Mouse (Mus musculus) lung, embryonic 16.5 days (tissue): Measurements from ENCODE around the gene Tat. TPM values are rescaled to one million over a fixed set of nuclear protein-coding genes. Genes with fewer than 3 reads are reported as not detected.
A peak's percentile ranks its signal among the peaks of the same experiment; 100 is the strongest.
"Not testable (repeated sequence)": the region's sequence is repeated elsewhere in the genome, so short reads cannot be mapped to it uniquely, and the experiment has no call there.

Experiments used
- ATAC-seq: fragments of 200-750 bp; cut with Nextera tagmentation; 2 replicates; pipeline ENCODE4 v1.8.0; 2017; ENCODE audit warnings: low read depth, mild to moderate bottlenecking, moderate library complexity
- H3K27ac ChIP-seq: fragments of 300-500 bp; sonication (generic); 2 replicates; pipeline ENCODE4 v1.5.1; 2014; ENCODE audit warnings: mild to moderate bottlenecking, control low read depth, low read length
- H3K27me3 ChIP-seq: fragments of 300-500 bp; sonication (generic); 2 replicates; pipeline ENCODE4 v1.6.1; 2014; ENCODE audit warnings: low read depth, low read length, mixed read lengths; ENCODE audit not compliant: control insufficient read depth, insufficient read depth
- H3K36me3 ChIP-seq: fragments of 300-500 bp; sonication (generic); 2 replicates; pipeline ENCODE4 v1.6.1; 2014; ENCODE audit warnings: low read length; ENCODE audit not compliant: control insufficient read depth, insufficient read depth
- H3K4me1 ChIP-seq: fragments of 300-500 bp; sonication (generic); replicated peaks from 2 replicates; pipeline ENCODE4 v1.6.1; 2014; ENCODE audit warnings: low read length, mixed read lengths; ENCODE audit not compliant: control insufficient read depth, insufficient read depth
- H3K4me2 ChIP-seq: fragments of 300-500 bp; sonication (generic); 2 replicates; pipeline ENCODE4 v1.6.1; 2014; ENCODE audit warnings: low read depth, low read length, control low read depth
- H3K4me3 ChIP-seq: fragments of 300-500 bp; sonication (generic); 2 replicates; pipeline ENCODE4 v1.5.1; 2014; ENCODE audit warnings: mild to moderate bottlenecking, low read length, control low read depth
- H3K9ac ChIP-seq: fragments of 300-500 bp; sonication (generic); 2 replicates; pipeline ENCODE4 v1.6.1; 2014; ENCODE audit warnings: low read length, control low read depth
- H3K9me3 ChIP-seq: fragments of 300-500 bp; sonication (generic); 2 replicates; pipeline ENCODE4 v1.6.1; 2016; ENCODE audit warnings: low read length; ENCODE audit not compliant: control insufficient read depth
- WGBS: fragments of 180-500 bp; shearing (Covaris S2); extraction: QIAGEN DNeasy Blood & Tissue Kit; methylation state at CpG from one replicate; pipeline ENCODE4 v1.1.7; 2014; 5-methylcytosine and 5-hydroxymethylcytosine counted together
- polyA plus RNA-seq: library from polyadenylated mRNA; unstranded; fragments of >200 nt; fragmentation: Nextera tagmentation; extraction: Ambion mirVana; gene quantifications from 2 replicates; pipeline ENCODE4 v1.2.1, GENCODE M21; 2015

The Tat gene
- polyA plus RNA-seq, 1 experiment from 2014 or later, result 0.16 TPM

DNA sequence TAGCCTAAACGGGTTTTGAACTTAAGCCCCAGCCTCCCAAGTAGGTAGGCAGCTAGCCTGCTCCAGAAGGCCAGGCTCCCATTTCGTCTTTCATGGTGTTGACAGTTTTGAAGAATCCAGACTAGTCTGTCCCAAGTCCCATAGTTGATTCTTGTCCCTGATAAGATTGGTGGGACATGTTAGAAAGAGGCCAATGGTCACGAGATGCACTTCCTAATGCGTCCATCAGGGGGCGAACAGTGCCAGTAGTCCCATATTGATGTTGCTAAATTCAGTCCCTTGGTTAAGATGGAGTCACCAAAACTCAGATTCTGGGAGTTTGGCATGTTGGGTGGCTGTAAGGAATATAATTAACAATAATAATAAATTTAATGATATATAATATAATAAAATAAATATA lies 20.6 kb downstream of the Tat start:
- no peak for ATAC-seq
- Histone ChIP-seq H3K9ac (no peak overlapping the region), H3K9me3 (no peaks in the 10 kb centered on the region), H3K27me3 (no peaks in the 10 kb centered on the region), H3K27ac (no peak overlapping the region), H3K36me3 (no peaks in the 10 kb centered on the region), H3K4me2 (no peak overlapping the region), H3K4me3 (no peak overlapping the region), H3K4me1 (no peaks in the 10 kb centered on the region)
- 32% methylated on average over 5 of the region's 5 CpGs for WGBS

DNA sequence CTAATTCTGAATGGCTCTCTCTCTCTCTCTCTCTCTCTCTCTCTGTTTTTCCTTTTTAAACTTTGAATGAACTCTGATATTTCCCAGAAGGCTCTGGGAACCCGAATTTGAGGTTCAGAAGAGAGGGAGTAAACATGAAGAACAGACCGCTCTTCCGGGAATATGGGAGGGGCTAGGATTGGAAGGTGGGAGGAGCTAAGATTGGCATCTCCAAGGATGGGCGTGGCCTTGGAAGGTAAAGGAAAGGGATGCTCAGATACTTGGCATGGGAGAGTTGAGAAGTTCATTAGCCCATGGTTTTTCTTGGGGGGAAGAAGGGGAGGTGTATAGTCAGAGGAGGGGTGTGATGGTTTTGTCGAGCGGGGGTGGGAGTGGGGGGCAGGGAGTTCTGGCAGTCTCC lies 31.8 kb downstream of the Tat start:
- H3K9ac ChIP-seq, result no peak overlapping the region
- H3K27me3 ChIP-seq, result no peaks in the 10 kb centered on the region
- no peak for ATAC-seq
- 38% methylated on average over 6 of the region's 6 CpGs for WGBS
- H3K36me3 ChIP-seq, result no peaks in the 10 kb centered on the region
- H3K4me3 ChIP-seq, result no peak overlapping the region
- H3K9me3 ChIP-seq, result no peaks in the 10 kb centered on the region
- no peaks in the 10 kb centered on the region for H3K4me1 ChIP-seq
- H3K4me2 ChIP-seq, result no peak overlapping the region
- no peak overlapping the region for H3K27ac ChIP-seq

DNA sequence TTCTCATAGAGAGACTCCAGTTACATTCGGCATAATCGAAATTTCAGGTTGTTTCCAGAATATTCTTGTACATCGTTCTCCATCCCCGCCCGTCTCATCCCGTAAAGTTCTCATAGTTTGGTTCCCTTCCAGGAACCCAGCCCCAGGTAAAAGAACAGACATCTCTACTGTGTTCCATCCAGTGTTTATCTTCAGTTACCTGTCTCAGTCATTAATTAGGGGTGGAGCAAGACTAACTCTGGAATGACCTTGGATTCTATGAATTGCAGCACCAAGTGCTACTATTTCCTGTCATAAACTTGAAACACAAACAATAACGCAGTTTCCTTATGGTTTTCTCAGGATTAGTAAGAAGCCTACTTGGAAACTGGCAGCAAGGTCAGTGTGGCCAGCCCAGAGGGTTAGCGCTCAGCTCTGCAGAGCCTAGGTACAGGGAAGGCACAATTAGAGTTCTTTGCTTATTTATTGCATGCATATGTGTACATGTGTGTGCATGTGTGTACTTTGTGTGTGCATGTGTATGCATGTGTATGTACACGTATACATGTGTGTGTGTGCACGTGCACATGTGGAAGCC lies 32.6 kb downstream of the Tat start:
- Histone ChIP-seq H3K9me3 (no peaks in the 10 kb centered on the region), H3K9ac (no peak overlapping the region)
- 87% methylated on average over 10 of the region's 10 CpGs for WGBS

DNA sequence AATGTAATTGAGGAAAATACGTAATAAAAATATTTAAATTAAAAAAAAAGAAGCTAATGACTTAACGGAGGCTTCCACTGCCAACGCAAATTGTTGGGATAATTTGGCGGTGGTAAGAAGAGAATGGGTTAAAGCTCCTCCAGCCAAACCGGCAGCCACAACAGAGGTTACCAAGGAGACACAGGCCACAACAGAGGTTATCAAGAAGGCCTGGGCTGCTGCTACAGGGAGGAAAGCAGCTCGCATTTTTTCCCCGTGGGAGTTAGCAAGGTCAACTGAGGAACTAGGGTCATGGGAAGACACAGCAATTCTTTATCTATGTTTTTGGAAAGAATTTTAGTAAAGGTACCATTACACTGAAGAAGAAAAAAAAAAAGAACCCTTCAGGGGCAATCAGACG lies 43.5 kb downstream of the Tat start:
- H3K9me3 ChIP-seq, H3K4me1 ChIP-seq, H3K9ac ChIP-seq, H3K36me3 ChIP-seq, H3K27me3 ChIP-seq, H3K27ac ChIP-seq, H3K4me2 ChIP-seq, H3K4me3 ChIP-seq, ATAC-seq: not testable (repeated sequence)
- WGBS, result 29% methylated on average over 8 of the region's 8 CpGs

More for the DNA sequence above, 32.6 kb downstream of the Tat start:
- Histone ChIP-seq H3K4me3 (no peak overlapping the region), H3K27ac (no peak overlapping the region), H3K27me3 (no peaks in the 10 kb centered on the region), H3K4me2 (no peak overlapping the region), H3K36me3 (no peaks in the 10 kb centered on the region), H3K4me1 (no peaks in the 10 kb centered on the region)
- no peak for ATAC-seq

DNA sequence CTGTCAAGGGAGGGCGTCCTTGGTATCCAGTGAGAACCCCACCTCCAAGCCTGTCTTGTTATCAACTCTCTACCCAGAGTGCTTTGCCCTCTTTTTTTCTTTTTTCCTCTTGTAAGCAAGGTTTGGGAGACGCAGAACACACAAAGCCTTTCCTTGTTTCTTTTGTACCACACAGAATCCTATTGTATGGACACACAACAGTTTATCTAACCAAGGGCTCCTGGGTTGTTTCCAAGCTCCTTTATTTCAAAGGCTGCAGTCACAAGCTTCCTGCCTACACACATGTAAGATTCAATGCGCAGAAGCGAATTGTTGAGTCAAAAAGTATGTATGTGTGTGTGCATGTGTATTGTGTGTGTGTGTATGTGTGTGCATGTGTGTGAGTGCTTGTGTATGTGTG lies 44.1 kb downstream of the Tat start:
- no peak overlapping the region for H3K4me3 ChIP-seq
- H3K27ac ChIP-seq, result no peak overlapping the region
- H3K9ac ChIP-seq, result no peak overlapping the region
- H3K36me3 ChIP-seq, result no peaks in the 10 kb centered on the region
- no peak overlapping the region for H3K4me2 ChIP-seq
- WGBS, result 64% methylated on average over 4 of the region's 4 CpGs
- no peaks in the 10 kb centered on the region for H3K27me3 ChIP-seq
- H3K4me1 ChIP-seq, result no peaks in the 10 kb centered on the region
- ATAC-seq, result no peak
- H3K9me3 ChIP-seq, result no peaks in the 10 kb centered on the region

DNA sequence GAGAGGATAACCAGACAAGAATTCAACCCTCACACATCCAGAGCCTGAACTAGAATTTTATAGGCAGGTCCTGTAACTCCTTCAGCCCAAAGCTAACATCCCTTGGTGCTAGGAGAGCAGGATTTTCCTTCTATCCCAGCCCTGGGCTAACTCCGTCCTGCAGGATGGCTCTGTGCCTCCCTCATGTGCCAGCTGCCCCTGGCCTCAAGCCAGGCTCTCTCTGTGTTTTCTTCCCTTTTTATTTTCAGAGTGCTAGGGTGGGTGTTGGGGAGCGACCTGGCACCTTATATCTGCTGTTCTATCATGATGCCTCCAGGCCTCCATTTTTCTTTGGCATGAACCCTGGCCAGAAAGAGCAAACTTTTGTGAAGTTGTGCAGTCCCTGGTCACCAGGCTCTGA lies 45.9 kb downstream of the Tat start:
- Histone ChIP-seq H3K36me3 (no peaks in the 10 kb centered on the region), H3K9ac (no peak overlapping the region), H3K27me3 (no peaks in the 10 kb centered on the region), H3K27ac (no peak overlapping the region), H3K4me1 (no peaks in the 10 kb centered on the region), H3K4me2 (no peak overlapping the region), H3K9me3 (no peaks in the 10 kb centered on the region), H3K4me3 (no peak overlapping the region)
- ATAC-seq, result no peak
- 46% methylated on average over 2 of the region's 2 CpGs for WGBS

DNA sequence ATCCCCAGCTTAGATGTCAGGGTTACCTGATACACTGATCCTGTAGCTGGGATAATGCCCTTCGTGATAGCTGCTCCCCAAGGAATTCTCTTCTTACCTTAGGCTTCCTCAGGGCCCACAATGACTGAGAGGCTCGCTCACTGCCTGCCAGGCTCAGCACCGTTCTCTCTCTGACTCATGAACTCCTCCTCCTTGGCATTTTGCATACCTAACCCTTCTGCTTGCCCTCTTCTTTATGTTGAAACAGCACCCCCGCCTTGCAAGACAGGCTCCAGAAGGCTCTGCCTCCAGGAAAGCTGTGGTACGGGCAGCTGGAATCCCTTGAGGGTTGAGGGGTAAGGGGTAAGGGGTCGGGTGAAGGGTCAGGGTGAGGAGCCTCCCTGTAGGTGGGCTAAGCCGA lies 49.0 kb downstream of the Tat start:
- ATAC-seq, result no peak
- no peak overlapping the region for H3K4me2 ChIP-seq
- no peak overlapping the region for H3K9ac ChIP-seq
- H3K27ac ChIP-seq, result no peak overlapping the region
- no peaks in the 10 kb centered on the region for H3K9me3 ChIP-seq
- H3K4me1 ChIP-seq, result no peaks in the 10 kb centered on the region
- WGBS, result 25% methylated on average over 7 of the region's 7 CpGs
- H3K36me3 ChIP-seq, result no peaks in the 10 kb centered on the region
- H3K27me3 ChIP-seq, result no peaks in the 10 kb centered on the region
- no peak overlapping the region for H3K4me3 ChIP-seq

DNA sequence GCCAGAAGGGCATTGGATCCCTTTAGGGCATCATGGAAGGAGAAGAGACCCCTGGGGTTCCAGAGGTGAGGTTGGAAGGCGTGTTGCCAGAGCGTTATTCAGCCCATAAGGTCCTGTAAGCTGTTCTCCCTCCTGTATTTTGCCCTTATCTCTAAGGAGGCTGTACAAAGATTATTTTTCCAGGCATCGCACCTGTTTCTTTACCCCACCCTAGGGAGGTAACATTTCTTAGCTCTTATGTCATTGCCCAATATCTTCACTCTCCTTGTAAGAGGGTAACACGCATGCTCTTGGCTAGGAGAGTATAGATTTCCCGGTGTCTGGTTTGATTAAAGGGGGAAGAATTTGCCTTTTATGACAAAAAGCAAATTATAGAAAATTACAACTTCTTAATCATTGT lies 49.4 kb downstream of the Tat start, which contains the start of gene Chst4:
Gene Chst4, minus strand, starts transcription at position 82 of the 400 bp plus-strand sequence.
- Histone ChIP-seq H3K4me1 (no peaks in the 10 kb centered on the region), H3K4me3 (no peak within 1 kb of the TSS), H3K9ac (no peak within 1 kb of the TSS), H3K4me2 (no peak within 1 kb of the TSS), H3K9me3 (no peaks in the 10 kb centered on the region), H3K27me3 (no peaks in the 10 kb centered on the region), H3K36me3 (no peaks in the 10 kb centered on the region), H3K27ac (no peak within 1 kb of the TSS)
- 44% methylated on average over 5 of the region's 5 CpGs for WGBS
- 0 out of 2 replicates have a peak, but pooled peaks have one; percentile 23 for ATAC-seq

DNA sequence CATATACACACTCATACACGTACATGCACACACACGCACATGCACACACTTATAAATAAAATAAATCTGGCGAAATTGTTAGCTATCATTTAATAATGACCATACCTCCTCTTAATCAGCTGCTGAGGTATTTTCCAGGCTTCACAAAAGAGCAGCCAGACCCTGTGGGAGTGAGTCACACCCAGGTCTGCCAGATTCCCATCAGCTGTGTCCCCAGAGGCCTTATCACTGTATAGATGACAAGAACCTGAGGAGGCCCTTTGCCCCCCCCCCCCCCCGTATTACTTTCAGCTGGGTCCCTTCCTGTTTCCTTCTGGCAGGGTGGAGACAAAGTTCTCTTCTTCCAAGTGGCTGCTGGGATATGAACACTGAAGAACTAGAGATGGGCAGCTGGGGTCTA lies 50.3 kb downstream of the Tat start:
- 70% methylated on average over 4 of the region's 4 CpGs for WGBS
- H3K9ac ChIP-seq, result no peak overlapping the region
- no peaks in the 10 kb centered on the region for H3K27me3 ChIP-seq
- no peak for ATAC-seq
- H3K4me1 ChIP-seq, result no peaks in the 10 kb centered on the region
- H3K27ac ChIP-seq, result no peak overlapping the region
- H3K9me3 ChIP-seq, result no peaks in the 10 kb centered on the region
- no peak overlapping the region for H3K4me2 ChIP-seq
- H3K36me3 ChIP-seq, result no peaks in the 10 kb centered on the region
- no peak overlapping the region for H3K4me3 ChIP-seq
